Mouse (Mus musculus) kidney, postnatal 36 days (tissue): ENCODE measurements around the gene Senp2.
A peak's percentile ranks its signal among the peaks of the same experiment; 100 is the strongest.

ENCODE experiments used
- DNase-seq, 2 experiments: peaks; one replicate each; pipeline ENCODE4 v3.0.0; 2021 to 2022; ENCODE audit warnings: mixed read lengths in 2 of 2

Gene Senp2

DNA sequence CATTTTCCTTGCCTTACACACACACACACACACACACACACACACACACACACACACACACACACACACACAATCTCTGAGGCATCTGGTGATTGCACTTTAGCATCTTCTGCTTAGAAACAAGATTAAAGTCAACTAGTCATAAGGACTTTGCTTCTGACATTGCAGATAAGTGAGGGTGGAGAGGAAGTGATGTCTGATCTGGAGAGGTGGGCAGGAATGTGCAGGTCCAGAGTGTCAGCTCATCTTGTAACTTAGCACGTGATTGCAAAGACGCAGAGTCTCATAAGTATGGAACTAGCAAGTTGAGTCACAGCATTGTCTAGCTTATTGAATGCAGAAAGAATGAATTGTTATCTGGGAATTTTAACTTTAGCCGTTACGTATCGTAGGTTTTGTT lies 18.2 kb downstream of the Senp2 start:
- DNase-seq = no peak

DNA sequence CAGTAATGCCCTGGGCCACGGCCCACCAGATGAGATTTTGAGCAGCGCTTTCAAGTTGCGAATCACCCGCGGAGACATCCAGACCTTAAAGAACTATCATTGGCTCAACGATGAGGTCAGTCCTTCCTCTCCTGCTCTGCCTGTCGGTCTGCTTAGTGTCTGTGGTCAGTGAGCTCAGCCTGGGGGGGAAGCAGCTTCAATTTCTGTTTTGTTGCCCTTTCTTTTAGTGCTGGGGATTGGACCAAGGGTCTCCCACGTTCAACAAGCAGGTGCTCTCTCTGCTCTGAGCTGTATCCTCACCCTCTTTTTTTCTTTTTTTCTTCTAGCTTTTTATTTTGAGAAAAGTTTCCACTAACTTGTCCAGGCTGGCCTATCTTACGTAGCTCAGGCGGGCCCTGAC lies 29.3 kb downstream of the Senp2 start:
- no peak for DNase-seq

DNA sequence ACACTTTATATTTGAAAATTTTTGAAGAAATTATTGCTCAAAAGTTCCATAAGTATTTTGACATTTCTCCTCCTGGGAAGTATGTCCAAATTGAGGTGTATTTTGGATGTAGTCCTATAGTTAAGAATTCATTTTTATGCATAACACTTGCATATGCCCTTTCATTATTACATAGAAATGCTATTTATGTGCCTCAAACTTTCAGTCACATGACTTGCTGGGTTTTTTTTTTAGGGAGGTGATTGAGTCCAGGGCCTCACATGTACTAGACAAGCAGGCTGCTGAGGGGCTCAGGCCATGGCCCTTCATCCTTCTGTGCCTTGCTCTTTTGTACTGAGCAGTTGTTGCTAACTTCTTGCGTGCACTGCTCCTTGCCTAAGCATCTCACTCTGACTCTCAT lies 30.7 kb downstream of the Senp2 start:
- no peak for DNase-seq

DNA sequence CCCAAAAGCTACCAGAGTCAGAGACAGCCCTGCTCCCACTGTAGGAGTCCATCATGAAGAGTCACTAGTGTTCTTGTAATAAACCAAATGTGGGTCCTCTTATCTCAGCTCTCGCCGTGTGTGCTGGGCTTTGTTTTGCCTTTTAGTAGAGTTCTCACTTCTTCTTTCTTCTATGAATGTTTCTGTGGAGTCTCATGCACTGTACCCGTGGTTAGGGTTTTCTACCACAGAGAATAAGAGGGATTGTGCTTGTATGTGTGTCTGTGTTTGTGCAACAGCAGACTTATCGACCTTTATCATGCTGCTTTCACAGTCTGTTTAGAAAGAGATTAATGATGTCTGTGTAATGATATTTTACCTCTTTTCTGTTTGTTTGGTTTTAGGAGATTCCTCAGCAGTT lies 34.5 kb downstream of the Senp2 start:
- no peak for DNase-seq

DNA sequence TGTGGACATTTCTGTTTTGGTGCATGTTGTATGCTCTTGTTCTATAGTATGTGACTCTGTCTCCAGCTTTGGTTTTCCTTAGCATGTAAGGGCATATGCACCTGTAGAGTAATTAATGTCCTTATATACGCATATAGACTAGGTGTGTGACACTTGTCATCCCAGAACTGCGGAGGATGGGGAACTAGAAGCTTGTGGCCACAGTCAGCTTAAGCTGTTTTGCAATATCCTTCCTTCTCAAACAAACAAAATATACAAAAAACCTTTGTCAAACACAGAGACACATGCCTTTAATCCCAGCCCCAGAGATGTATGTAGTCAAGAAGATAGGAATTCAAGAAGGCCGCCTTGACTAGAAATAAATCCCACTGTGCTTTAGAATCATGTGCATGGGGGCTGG lies 36.6 kb downstream of the Senp2 start:
- no peak for DNase-seq

DNA sequence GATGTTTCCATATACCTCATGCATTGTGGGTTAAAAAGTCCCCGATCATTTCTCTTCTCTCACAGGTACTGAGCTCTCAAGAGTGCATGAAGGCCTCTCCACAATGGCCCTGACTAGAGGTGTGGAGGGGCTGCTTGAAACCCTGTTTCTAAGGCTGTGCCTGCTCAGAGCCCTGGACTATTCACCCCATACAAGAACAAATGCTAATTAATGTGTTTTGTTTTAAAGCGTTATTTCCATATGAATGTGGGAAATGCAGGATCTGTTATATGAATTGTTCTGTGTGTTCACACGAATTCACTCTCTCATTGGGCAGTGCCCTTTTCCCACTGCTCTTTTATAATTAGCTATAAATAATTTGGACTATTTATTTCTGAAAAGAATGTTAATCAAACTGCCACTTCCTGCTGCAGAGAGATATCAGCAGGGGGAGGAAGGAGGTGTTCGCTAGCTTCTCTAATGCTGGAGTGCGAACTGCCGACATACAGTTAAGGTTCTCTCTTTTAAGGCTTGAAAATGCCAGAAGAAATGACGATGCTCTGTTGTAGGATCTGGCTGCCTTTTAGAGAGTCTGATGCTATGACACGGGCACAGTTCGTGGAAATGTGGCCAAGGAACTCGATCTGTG lies 37.6 kb downstream of the Senp2 start:
- DNase-seq = no peak

DNA sequence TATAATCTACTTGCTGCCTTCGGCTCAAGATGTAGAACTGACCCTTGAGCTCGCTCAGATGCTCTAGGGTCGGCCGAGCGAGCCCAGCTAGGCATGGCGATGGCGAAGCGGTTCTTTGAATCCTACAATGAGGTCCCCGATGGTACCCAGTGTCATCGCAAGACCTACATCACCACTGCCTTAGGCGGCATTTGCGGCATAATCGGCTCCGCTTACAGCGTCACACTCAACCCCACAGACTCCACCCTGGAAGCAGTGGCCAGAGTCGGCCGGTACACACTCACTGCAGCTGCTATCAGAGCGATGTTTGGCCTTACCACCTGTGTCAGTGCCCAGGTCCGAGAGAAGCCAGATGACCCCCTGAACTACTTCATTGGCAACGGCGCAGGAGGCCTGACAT lies 44.1 kb downstream of the Senp2 start:
- no peak for DNase-seq

DNA sequence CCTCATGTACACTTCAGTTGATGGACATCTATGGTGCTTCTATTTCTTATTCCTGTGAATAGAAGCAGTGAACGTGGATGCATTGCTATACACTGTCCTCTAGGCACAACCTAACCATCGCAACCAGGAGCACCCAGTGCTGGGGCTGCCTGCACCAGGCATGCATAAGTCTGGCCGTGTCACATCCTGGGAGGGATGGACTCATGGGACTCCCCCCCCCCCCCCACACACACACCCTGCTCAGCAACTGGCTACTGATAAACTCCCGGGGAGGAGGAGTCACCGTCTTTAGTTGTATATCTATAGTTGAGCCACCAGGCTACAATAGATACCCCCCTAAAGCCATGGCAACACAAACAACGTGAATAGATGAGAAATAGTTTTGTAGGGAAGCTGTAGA lies 48.2 kb downstream of the Senp2 start:
- DNase-seq = no peak

DNA sequence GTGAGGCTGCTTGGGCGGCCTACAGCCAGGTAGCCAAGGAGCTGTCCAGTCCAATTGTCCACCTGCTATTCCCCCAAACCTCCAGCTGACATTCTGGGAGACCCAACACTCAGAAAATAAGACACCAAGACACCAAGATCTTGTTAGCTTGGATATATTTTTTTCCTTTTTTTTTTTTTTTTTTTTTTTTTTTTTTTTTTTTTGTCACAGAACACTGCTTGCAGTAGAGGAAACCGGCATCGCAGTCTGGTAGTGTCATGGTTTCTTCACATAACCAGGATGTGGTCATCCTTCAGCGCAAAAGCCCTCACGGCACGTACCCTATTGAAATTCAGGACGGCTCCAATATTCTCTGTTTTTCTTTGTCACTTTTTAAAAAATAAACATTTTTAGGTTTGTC lies 49.6 kb downstream of the Senp2 start:
- no peak for DNase-seq

DNA sequence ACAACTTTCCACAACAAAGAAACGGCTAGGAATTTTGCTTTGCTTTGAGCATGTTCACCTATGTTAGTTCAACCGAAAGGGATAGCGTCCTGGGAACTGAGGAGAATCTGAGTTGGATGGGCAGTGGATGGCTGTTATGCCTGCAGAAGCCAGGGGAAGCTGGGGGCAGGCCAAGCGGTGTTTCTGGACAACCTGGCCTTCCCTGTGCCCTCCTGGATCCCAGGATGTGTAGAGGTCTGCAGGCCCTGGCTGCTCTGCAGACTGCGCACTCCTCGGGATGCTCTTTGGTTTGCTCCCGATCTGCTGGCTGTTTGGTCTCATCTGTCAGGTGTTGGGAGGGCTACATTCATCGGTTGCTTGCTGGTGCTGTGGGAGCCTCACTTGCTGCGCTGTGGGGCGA lies 51.1 kb downstream of the Senp2 start:
- no peak for DNase-seq

DNA sequence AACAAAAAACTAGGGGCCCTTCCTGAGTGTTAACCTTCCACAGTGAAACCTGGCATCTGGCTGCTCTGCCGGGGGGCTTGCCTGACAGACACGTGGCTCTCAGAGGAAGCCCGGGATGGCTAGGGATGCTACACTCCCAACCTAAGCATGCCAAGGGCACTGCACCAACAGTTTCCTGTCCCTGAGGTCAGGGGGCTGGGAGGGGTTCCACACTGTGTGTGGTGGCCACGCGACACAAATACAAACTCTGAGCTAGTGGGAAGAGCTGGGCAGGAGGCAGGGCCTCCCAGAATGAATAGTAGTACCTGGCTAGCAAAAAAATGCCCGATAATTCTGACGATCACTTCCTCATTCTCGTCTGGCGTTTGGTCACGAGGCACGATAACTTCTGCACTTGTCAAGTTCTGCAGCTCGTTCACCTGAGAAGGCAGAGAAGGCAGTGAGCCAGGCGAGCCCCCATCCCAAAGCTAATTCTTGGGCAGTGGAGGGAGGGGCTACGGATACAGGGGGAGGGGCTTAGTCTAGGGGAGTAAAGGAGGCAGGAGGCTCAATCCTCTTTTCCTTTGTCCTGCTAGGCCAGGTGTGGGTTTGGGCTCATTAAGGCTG lies 52.4 kb downstream of the Senp2 start:
- DNase-seq = no peak

DNA sequence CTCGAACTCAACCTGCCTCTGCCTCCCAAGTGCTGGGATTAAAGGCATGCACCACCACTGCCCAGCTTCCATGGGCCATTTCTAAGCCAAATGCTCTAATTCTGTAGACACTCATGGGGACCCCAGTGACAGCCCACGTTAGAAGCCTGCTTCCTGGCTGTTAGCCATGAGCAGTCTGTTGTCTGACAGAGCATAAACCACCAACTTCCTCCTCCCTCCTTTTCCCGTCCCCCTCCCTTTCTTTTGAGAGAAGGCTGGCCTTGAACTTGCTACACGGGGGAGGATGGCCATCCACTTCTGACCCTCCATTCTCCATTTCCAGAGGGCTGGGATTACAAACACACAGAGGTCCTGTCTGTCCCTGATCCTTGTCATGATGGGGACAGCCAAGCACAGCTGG lies 53.0 kb downstream of the Senp2 start:
- no peak for DNase-seq

DNA sequence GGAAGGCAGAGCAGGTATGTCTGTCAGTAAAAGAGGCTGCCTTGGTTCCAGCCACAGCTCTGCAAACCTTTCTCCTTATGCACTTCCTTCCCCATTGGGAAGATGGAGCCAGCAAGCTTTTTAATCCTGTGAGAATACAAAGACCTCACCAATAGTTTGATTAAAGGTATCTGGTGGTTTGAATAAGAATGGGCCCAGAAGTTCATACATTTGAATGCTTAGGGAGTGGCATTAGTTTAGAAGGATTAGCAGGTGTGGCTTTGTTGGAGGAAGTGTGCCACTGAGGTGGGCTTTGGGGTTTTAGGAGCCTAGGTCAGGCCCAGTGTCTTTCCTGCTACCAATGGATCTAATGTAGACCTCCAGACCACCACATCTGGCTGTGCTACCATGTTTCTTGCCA lies 56.3 kb downstream of the Senp2 start:
- DNase-seq = no peak

DNA sequence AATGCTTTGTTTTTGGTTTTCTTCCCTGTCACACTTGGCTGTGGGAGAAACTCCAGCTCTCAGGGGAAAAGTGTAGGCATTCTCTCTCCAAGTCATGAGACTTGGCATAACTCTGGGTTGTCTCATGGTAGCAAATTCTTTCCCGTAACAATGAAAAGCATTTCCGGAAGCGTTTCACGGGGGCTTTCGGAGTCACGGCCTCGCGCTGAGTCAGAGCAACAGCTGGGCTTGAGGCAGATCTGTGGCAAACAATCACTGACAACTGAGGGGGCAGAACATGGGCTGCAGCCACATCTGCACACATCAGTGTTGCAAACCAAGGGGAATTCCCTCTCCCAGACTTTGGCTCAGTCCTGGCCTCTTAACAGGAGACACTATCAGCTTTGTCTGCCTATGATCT lies 58.1 kb downstream of the Senp2 start:
- DNase-seq = peak; percentile 27 to 45

DNA sequence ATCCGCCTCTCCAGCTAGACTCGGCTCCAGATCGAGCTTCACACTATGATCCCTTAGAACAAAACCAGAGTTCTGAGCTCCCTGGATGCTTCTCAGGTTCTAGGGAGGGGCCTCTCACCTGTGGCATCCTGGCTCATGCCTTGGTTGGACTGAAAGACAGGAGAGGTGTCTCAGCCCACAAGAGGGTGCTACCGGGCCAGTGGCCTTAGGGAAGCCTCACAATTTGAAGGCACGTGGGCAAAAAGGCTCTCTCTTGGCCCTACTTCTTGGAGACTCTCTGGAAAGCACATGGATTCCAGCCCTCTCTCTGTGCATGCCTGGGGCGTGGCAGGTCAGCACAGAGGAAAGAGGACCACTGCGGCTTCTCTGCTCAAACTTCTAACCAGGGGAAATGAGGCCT lies 62.1 kb downstream of the Senp2 start:
- DNase-seq = peak in 1 of 2 experiments; percentile 25

DNA sequence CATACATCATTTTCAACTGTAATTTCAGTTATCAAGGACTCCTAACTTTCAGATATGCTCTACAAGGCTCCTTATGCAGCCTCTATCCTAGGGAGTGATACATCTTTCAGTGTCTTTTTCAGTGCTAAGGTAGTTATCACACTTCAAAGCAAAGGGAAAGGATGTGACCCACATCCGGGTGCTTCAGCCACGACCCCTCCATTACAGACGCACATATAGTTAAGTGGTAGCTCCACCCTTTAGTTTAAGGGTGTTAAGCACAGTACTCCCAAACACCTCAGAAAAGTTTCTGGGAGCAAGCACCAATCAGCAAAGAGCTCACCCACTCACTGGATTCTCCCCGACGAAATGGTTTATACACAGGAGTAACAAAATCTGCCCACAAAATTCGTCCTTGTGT lies 65.8 kb downstream of the Senp2 start:
- no peak for DNase-seq

DNA sequence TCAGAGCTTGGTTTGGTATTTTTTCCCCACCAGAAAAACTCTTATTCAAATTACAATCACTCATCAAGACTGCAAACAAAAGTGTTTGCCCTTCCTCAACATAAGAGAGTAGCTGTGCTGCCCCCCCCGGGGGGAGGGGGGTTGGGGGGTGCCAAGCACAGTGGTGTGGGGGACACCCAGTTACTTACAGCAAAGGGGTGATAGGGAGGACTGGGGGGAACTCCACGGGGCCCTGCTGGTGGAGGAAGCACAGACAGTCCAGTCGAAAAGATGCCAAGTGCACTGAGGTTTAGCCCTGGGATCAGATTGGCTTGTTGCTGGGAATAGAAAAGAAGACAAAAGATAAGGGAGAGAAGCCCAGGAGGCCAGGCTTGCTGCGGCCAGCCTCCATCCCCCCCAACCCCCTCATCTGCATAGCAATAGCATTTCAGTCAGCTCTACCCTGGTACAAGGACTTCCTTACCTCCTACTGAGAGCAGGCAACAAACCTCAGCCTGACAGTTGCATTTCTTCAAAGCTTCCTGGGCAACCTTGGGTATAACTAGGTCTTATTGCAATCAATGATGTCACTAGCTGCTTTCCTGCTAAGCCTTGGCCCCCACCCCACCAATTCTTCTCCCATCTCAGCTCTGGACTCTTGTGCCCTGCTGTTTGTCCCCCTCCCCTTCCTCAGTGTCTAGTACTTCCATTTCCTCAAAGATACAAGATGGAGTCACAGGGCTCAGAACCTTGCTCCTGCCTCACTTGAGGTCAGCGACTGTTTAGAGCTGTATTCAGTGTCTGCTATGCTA lies 66.7 kb downstream of the Senp2 start:
- DNase-seq = no peak

DNA sequence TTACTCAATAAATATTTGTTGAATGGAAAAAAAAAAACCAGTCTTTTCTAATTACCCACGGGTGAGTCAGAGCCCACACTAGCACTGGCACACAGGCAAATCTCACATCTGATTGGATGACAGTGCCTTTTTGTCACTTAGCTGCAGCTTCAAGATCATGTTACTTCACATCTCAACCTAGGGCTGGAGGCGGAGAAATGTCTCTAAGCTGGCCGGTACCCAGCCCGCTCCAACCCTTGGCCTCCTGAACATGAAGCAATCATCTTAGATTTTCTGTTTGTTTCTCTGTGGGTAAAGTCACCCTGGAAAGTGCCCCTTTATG lies 67.3 kb downstream of the Senp2 start:
- DNase-seq = no peak

DNA sequence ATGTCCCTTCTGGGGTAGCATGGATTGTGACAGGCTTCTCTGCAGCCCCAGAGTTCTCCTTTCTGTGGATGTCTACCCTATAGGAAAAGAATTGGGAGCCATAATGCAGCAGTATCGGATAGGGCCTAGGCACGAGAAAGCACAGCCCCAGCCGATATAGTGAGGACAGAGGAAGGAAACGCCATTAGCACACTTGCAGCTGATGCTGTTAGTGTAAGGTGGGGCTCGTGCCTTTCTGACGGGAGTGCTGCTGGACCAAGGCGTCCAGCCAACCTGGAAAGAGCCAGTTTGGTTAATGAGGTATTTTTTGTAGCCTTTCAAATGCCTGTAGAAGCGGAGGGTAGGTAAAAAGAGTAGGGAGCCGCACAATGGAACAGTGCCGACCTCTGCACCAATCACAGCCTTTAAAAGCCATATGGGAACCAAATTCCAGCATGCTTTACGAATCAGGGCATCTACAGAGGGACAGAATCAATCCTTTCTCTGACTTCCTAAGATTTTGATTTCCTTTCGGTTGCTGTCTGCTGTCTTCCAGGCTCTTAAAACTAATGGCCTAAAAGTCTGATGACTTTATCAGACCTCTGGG lies 70.9 kb downstream of the Senp2 start:
- DNase-seq = no peak

DNA sequence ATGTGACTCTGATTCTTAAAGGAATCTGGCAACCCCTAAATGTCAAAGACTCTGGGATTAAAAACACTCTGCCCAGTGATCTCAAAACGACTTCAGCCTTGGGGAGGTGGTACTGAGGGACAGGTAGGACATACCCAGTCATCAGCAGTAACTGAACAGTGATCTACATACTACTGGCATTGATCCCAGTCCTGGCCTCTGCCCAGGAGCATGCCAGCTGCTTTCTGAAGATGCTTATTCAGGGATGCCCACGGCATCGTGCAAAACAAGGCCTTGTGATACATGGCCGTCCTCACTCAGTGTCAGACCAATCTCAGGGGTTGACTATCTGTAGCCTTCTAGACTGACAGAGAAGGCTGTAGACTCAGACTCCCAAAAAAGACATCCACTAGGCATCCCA lies 76.1 kb downstream of the Senp2 start:
- DNase-seq = no peak

DNA sequence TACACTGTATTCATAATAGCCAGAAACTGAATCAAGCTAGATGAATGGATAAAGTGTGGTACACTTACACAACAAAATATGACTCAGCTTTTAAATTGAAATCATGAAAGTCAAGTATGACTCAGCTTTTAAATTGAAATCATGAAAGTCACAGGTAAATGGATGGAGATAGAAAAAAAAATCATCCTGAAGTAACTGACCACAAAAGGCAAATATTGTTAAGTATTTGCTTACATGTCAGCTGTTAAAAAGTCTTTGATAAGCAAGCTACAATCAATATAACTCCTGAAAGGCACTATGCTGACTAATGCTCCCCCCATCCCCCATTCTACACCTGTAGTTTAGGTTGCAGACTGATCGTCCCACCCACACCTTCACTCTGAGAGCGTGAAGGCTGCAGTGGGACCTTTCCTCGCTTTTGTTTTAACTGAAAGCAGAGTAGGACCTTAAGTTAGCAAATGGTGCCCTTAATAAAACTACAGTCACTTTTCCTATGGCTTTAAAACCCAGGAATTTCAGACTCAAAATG lies 82.0 kb downstream of the Senp2 start:
- DNase-seq = no peak

DNA sequence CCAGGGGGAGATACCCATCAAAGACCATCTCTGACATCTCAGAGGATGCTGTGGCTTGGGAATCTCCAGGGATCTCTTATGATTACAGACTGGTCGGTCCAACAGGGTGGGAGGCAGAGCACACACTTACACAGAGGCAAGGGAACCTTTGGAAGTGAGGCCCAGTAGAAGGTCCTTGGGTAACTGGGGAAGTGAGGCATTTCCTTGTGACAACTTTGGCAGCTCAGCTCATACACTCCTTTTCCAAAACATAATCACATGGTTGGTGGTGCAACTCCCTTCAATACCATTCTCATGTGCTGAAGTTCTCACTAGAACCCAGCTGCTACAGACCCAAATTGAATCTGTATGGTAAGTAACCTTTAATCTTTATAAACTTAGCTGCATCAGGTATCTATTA lies 86.5 kb downstream of the Senp2 start:
- DNase-seq = no peak

DNA sequence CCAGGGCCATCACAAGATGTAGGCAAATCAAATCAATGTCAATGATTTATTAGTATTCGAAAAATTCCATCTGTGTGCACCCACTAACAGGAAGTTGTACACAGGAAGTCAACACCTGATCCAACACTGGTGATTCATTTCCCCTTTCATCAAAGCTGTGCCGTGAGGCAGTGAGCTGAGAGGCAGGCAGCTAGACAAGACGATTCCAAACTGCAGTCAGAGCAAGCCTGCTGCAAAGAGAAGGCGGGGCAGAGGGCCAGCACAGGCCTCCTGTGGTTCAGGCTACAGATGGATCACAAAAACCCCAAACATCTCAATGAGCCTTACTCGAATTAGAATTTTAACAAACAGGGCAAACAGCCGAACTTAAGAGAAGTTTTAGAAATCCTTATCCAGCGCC lies 88.4 kb downstream of the Senp2 start:
- peak in 1 of 2 experiments; percentile 2 for DNase-seq
